Mouse (Mus musculus): ENCODE results near the gene Art3. TPM values are rescaled to one million over a fixed set of nuclear protein-coding genes. Genes with fewer than 3 reads are reported as not detected.
A peak's percentile ranks its signal among the peaks of the same experiment; 100 is the strongest.

Art3 gene
- 100 to 1,000 TPM; 378 to 469 TPM for total RNA-seq (2021)
- long read RNA-seq, experiment 1, partial matches to known transcripts: 5 of 120 reads
- long read RNA-seq, experiment 1, other reads (novel, unspliced or antisense): 113 of 120 reads
- long read RNA-seq, experiment 2, partial matches to known transcripts: 15 of 152 reads
- long read RNA-seq, experiment 2, other reads (novel, unspliced or antisense): 133 of 152 reads

- peak; percentile 31 for DNase-seq (ENCODE audit: low spot score)
Observed at GRCm38 (mm10) chr5:92331635-92332338, at the start of gene Art3. TSS of gene Art3 (plus strand) at chr5:92331827.

GRCm38 (mm10) chr5:92282571-92282970 is 49.1 kb upstream of the Art3 start:
- peak; percentile 30 for DNase-seq (ENCODE audit: low spot score)

GRCm38 (mm10) chr5:92283107-92283506 is 48.5 kb upstream of the Art3 start:
- peak; percentile 18 for DNase-seq (ENCODE audit: low spot score)

- DNase-seq (ENCODE audit: low spot score): no peak
Observed at GRCm38 (mm10) chr5:92287840-92288239, 43.8 kb upstream of the Art3 start.

- DNase-seq (ENCODE audit: low spot score): no peak
Observed at GRCm38 (mm10) chr5:92291652-92292414, 39.8 kb upstream of the Art3 start.

GRCm38 (mm10) chr5:92294525-92294924 is 37.1 kb upstream of the Art3 start:
- DNase-seq (ENCODE audit: low spot score): no peak

- DNase-seq (ENCODE audit: low spot score): no peak
Observed at GRCm38 (mm10) chr5:92302149-92302840, 29.3 kb upstream of the Art3 start.

- no peak for DNase-seq (ENCODE audit: low spot score)
Observed at GRCm38 (mm10) chr5:92304291-92304690, 27.3 kb upstream of the Art3 start.

- peak; percentile 95 for DNase-seq (ENCODE audit: low spot score)
Observed at GRCm38 (mm10) chr5:92309681-92310511, 21.7 kb upstream of the Art3 start, which contains the start of gene Sdad1. TSS of gene Sdad1 (minus strand) at chr5:92310479.

- peak; percentile 91 for DNase-seq (ENCODE audit: low spot score)
Observed at GRCm38 (mm10) chr5:92312046-92312715, 19.4 kb upstream of the Art3 start.

GRCm38 (mm10) chr5:92313776-92314175 is 17.9 kb upstream of the Art3 start:
- DNase-seq (ENCODE audit: low spot score): no peak

GRCm38 (mm10) chr5:92318119-92318518 is 13.5 kb upstream of the Art3 start:
- DNase-seq (ENCODE audit: low spot score): no peak

- peak; percentile 45 for DNase-seq (ENCODE audit: low spot score)
Observed at GRCm38 (mm10) chr5:92318596-92318995, 13.0 kb upstream of the Art3 start.

GRCm38 (mm10) chr5:92321631-92322400 is 9.8 kb upstream of the Art3 start:
- no peak for DNase-seq (ENCODE audit: low spot score)

GRCm38 (mm10) chr5:92322612-92323011 is 9.0 kb upstream of the Art3 start:
- DNase-seq (ENCODE audit: low spot score): no peak

GRCm38 (mm10) chr5:92323264-92323663 is 8.4 kb upstream of the Art3 start:
- DNase-seq (ENCODE audit: low spot score): peak; percentile 92

GRCm38 (mm10) chr5:92327367-92327766 is 4.3 kb upstream of the Art3 start:
- DNase-seq (ENCODE audit: low spot score): no peak

GRCm38 (mm10) chr5:92327929-92328328 is 3.7 kb upstream of the Art3 start, which contains the start of gene Cxcl9:
TSS of gene Cxcl9 (minus strand) at chr5:92328079.
- no peak for DNase-seq (ENCODE audit: low spot score)

GRCm38 (mm10) chr5:92331122-92331521 is 505 bp upstream of the Art3 start:
- no peak for DNase-seq (ENCODE audit: low spot score)

Data from gastrocnemius, adult 18-20 months (tissue).